Mouse (Mus musculus): ENCODE measurements around the gene Slc39a11. TPM values are rescaled to one million over a fixed set of nuclear protein-coding genes. Genes with fewer than 3 reads are reported as not detected.

Slc39a11 gene
- polyA plus RNA-seq, 1 experiment: 16.9 TPM

GRCm38 (mm10) chr11:113346895-113347514 lies 302.9 kb downstream of the Slc39a11 start:
- no peak overlapping the region for H3K4me3 ChIP-seq (replicated peaks; ENCODE audit: extremely low read depth, low read depth, low read length)
- no peak for TF ChIP-seq POLR2A (IDR thresholded peaks at IDR 0.05; ENCODE audit: borderline replicate concordance, extremely low read depth, low read depth, low read length)
- no peaks in the 10 kb centered on the region for H3K4me1 ChIP-seq (ENCODE audit: control insufficient read depth, insufficient read depth, low read length)
- DNase-seq: no peak
- whole genome bisulfite sequencing: 71% methylated on average over 9 of the region's 9 CpGs

- TF ChIP-seq CTCF (IDR thresholded peaks at IDR 0.05; ENCODE audit: insufficient read depth, low read length) (no peak), POLR2A (IDR thresholded peaks at IDR 0.05; ENCODE audit: borderline replicate concordance, extremely low read depth, low read depth, low read length) (no peak)
- WGBS: 73% methylated on average over 8 of the region's 8 CpGs
- H3K4me3 ChIP-seq (replicated peaks; ENCODE audit: extremely low read depth, low read depth, low read length): no peak overlapping the region
- DNase-seq: no peak
- H3K4me1 ChIP-seq (ENCODE audit: control insufficient read depth, insufficient read depth, low read length): no peaks in the 10 kb centered on the region
Observed at GRCm38 (mm10) chr11:113339770-113340169, 310.1 kb downstream of the Slc39a11 start.

GRCm38 (mm10) chr11:113338581-113338980 lies 311.3 kb downstream of the Slc39a11 start:
- DNase-seq: no peak
- Histone ChIP-seq H3K4me1 (ENCODE audit: control insufficient read depth, insufficient read depth, low read length) (0 out of 2 replicates have a peak, but pooled peaks cover 2% of the 10 kb centered on the region), H3K4me3 (replicated peaks; ENCODE audit: extremely low read depth, low read depth, low read length) (no peak overlapping the region)
- WGBS: 54% methylated on average over 5 of the region's 5 CpGs
- no peak for TF ChIP-seq POLR2A (IDR thresholded peaks at IDR 0.05; ENCODE audit: borderline replicate concordance, extremely low read depth, low read depth, low read length)
- peak; percentile 19; the same call in 1 of the 2 replicates for TF ChIP-seq CTCF (IDR thresholded peaks at IDR 0.05; ENCODE audit: insufficient read depth, low read length)

- H3K4me1 ChIP-seq (ENCODE audit: control insufficient read depth, insufficient read depth, low read length): 0 out of 2 replicates have a peak, but pooled peaks cover 2% of the 10 kb centered on the region
- TF ChIP-seq POLR2A (IDR thresholded peaks at IDR 0.05; ENCODE audit: borderline replicate concordance, extremely low read depth, low read depth, low read length) (no peak), CTCF (IDR thresholded peaks at IDR 0.05; ENCODE audit: insufficient read depth, low read length) (no peak)
- WGBS: 85% methylated on average over 5 of the region's 5 CpGs
- no peak overlapping the region for H3K4me3 ChIP-seq (replicated peaks; ENCODE audit: extremely low read depth, low read depth, low read length)
- no peak for DNase-seq
Observed at GRCm38 (mm10) chr11:113335706-113336105, 314.2 kb downstream of the Slc39a11 start.

GRCm38 (mm10) chr11:113334444-113334881 lies 315.4 kb downstream of the Slc39a11 start:
- 19% methylated on average over 5 of the region's 5 CpGs for WGBS
- Histone ChIP-seq H3K4me1 (ENCODE audit: control insufficient read depth, insufficient read depth, low read length) (0 out of 2 replicates have a peak, but pooled peaks cover 2% of the 10 kb centered on the region), H3K4me3 (replicated peaks; ENCODE audit: extremely low read depth, low read depth, low read length) (no peak overlapping the region)
- DNase-seq: peak; percentile 13
- no peak for TF ChIP-seq CTCF (IDR thresholded peaks at IDR 0.05; ENCODE audit: insufficient read depth, low read length)
- no peak for TF ChIP-seq POLR2A (IDR thresholded peaks at IDR 0.05; ENCODE audit: borderline replicate concordance, extremely low read depth, low read depth, low read length)

GRCm38 (mm10) chr11:113333535-113333934 lies 316.3 kb downstream of the Slc39a11 start:
- TF ChIP-seq POLR2A (IDR thresholded peaks at IDR 0.05; ENCODE audit: borderline replicate concordance, extremely low read depth, low read depth, low read length): no peak
- no peak for TF ChIP-seq CTCF (IDR thresholded peaks at IDR 0.05; ENCODE audit: insufficient read depth, low read length)
- 81% methylated on average over 9 of the region's 9 CpGs for WGBS
- no peak overlapping the region for H3K4me3 ChIP-seq (replicated peaks; ENCODE audit: extremely low read depth, low read depth, low read length)
- H3K4me1 ChIP-seq (ENCODE audit: control insufficient read depth, insufficient read depth, low read length): 0 out of 2 replicates have a peak, but pooled peaks cover 2% of the 10 kb centered on the region
- no peak for DNase-seq

GRCm38 (mm10) chr11:113330061-113330591 lies 319.8 kb downstream of the Slc39a11 start:
- no peak for DNase-seq
- TF ChIP-seq POLR2A (IDR thresholded peaks at IDR 0.05; ENCODE audit: borderline replicate concordance, extremely low read depth, low read depth, low read length): no peak
- Histone ChIP-seq H3K4me3 (replicated peaks; ENCODE audit: extremely low read depth, low read depth, low read length) (no peak overlapping the region), H3K4me1 (ENCODE audit: control insufficient read depth, insufficient read depth, low read length) (0 out of 2 replicates have a peak, but pooled peaks cover 2% of the 10 kb centered on the region)
- WGBS: 64% methylated on average over 13 of the region's 13 CpGs

DNA sequence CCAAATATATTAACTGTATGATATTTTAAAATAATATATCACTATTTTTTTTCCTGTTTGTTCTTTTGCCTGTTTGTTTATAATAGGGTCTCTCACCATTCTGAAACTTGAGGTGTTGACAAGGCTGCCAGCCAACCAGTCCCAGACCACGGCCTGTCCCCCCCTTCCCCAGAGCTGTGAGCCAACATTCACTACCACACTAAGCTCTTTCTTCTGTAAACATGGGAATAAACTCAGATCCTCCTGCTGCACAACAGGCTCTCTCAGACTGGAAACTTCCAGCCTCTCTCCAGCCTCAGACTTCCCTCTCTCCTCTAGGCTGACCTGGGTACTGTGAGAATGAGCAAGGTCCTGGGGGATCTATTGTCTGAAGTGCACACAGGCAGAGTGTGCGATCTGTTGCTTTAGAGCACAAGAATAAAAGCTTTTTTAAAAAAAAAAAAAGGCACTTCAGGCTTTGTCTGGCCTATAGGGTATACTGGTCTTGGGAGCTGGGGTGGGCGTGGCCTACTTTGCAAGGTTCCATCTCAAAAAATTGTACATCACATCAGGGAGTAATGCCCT lies 322.3 kb downstream of the Slc39a11 start:
- Histone ChIP-seq H3K4me1 (ENCODE audit: control insufficient read depth, insufficient read depth, low read length) (no peaks in the 10 kb centered on the region), H3K4me3 (replicated peaks; ENCODE audit: extremely low read depth, low read depth, low read length) (no peak overlapping the region)
- TF ChIP-seq POLR2A (IDR thresholded peaks at IDR 0.05; ENCODE audit: borderline replicate concordance, extremely low read depth, low read depth, low read length): no peak
- TF ChIP-seq CTCF (IDR thresholded peaks at IDR 0.05; ENCODE audit: insufficient read depth, low read length): no peak
- WGBS: 69% methylated on average over 3 of the region's 3 CpGs
- no peak for DNase-seq

DNA sequence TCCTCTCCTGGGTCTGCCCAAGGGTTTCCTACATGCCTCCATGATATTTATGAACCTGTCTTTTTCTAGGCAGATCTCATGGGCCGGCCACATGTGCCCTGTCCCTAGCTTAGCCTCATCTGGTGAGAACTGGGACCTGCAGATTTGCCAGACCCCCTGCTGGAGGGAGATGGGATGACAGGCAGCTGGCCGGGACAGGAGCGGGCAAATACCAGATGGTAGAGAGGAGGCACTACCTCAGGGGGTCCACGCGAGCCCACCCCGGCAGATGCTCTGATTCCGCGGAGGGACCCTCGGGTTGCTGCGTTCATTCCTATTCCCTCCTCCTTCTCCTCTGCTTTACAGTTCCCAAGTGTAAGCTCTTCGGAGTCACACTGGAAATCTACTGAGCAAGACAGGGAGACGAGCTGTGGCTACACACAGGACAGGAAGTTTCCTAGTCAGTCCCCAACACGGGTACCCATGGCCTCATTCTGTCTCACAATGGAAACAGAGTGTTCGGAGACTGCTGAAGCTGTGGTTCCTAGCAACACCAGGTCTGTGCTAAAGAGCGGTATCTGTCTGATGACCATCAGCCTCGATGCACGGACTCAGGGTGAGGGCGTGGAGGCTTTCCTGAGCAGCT lies 323.4 kb downstream of the Slc39a11 start:
- peak; percentile 66 for DNase-seq
- H3K4me1 ChIP-seq (ENCODE audit: control insufficient read depth, insufficient read depth, low read length): no peaks in the 10 kb centered on the region
- no peak overlapping the region for H3K4me3 ChIP-seq (replicated peaks; ENCODE audit: extremely low read depth, low read depth, low read length)
- TF ChIP-seq CTCF (IDR thresholded peaks at IDR 0.05; ENCODE audit: insufficient read depth, low read length) (peak; percentile 79), POLR2A (IDR thresholded peaks at IDR 0.05; ENCODE audit: borderline replicate concordance, extremely low read depth, low read depth, low read length) (no peak)
- 31% methylated on average over 18 of the region's 18 CpGs for WGBS
